Mouse (Mus musculus): ENCODE measurements at regions not wholly inside any gene's neighbourhood (a gene's known extent, or its start where the extent isn't known, plus 50 kb on each side); places are given as distances from the start of the nearest gene placed in this dataset.

GRCm38 (mm10) chr2:117450172-117450865 lies 107.5 kb upstream of the Rasgrp1 start:
- TF ChIP-seq CTCF (IDR thresholded peaks at IDR 0.05; ENCODE audit: low read depth) (peak; percentile 56), EP300 (IDR thresholded peaks at IDR 0.05; ENCODE audit: low read depth) (no peak)

Measured in liver, postnatal 0 days (tissue).